Mouse (Mus musculus): ENCODE measurements at regions not wholly inside any gene's neighbourhood (a gene's known extent, or its start where the extent isn't known, plus 50 kb on each side); places are given as distances from the start of the nearest gene placed in this dataset.

- Histone ChIP-seq H3K4me3 (ENCODE audit: low read depth, low read length) (no peak overlapping the region), H3K4me1 (ENCODE audit: control insufficient read depth, insufficient read depth, low read length) (no peaks in the 10 kb centered on the region), H3K9me3 (ENCODE audit: control insufficient read depth, low read length) (no peaks in the 10 kb centered on the region), H3K27me3 (ENCODE audit: control insufficient read depth, insufficient read depth, low read length) (no peaks in the 10 kb centered on the region), H3K4me2 (no peak overlapping the region), H3K27ac (ENCODE audit: low read depth, low read length) (no peak overlapping the region), H3K36me3 (ENCODE audit: control insufficient read depth, insufficient read depth, low read length) (no peaks in the 10 kb centered on the region), H3K9ac (ENCODE audit: low read length) (no peak overlapping the region)
- 87% methylated on average over 8 of the region's 8 CpGs for WGBS
- no peak for ATAC-seq (ENCODE audit: low FRiP score)
- peak; percentile 64 for DNase-seq (ENCODE audit: low spot score, missing footprints)
These were observed 61.4 kb downstream of the Mrpl23 start for GRCm38 (mm10) chr7:142593729-142594375.

- H3K4me1 ChIP-seq (ENCODE audit: control insufficient read depth, insufficient read depth, low read length), result no peaks in the 10 kb centered on the region
- DNase-seq (ENCODE audit: low spot score, missing footprints), result peak; percentile 47
- H3K4me2 ChIP-seq, result no peak overlapping the region
- H3K9ac ChIP-seq (ENCODE audit: low read length), result no peak overlapping the region
- H3K36me3 ChIP-seq (ENCODE audit: control insufficient read depth, insufficient read depth, low read length), result no peaks in the 10 kb centered on the region
- 33% methylated on average over 1 of the region's 1 CpGs for WGBS
- no peaks in the 10 kb centered on the region for H3K27me3 ChIP-seq (ENCODE audit: control insufficient read depth, insufficient read depth, low read length)
- ATAC-seq (ENCODE audit: low FRiP score), result no peak
- no peak overlapping the region for H3K4me3 ChIP-seq (ENCODE audit: low read depth, low read length)
- H3K9me3 ChIP-seq (ENCODE audit: control insufficient read depth, low read length), result no peaks in the 10 kb centered on the region
- H3K27ac ChIP-seq (ENCODE audit: low read depth, low read length), result no peak overlapping the region
These were observed 62.9 kb downstream of the Mrpl23 start for GRCm38 (mm10) chr7:142595412-142595811.

- H3K9ac ChIP-seq (ENCODE audit: low read length), result no peak overlapping the region
- H3K9me3 ChIP-seq (ENCODE audit: control insufficient read depth, low read length), result no peaks in the 10 kb centered on the region
- H3K4me2 ChIP-seq, result no peak overlapping the region
- H3K4me1 ChIP-seq (ENCODE audit: control insufficient read depth, insufficient read depth, low read length), result no peaks in the 10 kb centered on the region
- no peak overlapping the region for H3K4me3 ChIP-seq (ENCODE audit: low read depth, low read length)
- 95% methylated on average over 1 of the region's 1 CpGs for WGBS
- no peak for DNase-seq (ENCODE audit: low spot score, missing footprints)
- no peak overlapping the region for H3K27ac ChIP-seq (ENCODE audit: low read depth, low read length)
- no peaks in the 10 kb centered on the region for H3K27me3 ChIP-seq (ENCODE audit: control insufficient read depth, insufficient read depth, low read length)
- no peak for ATAC-seq (ENCODE audit: low FRiP score)
- H3K36me3 ChIP-seq (ENCODE audit: control insufficient read depth, insufficient read depth, low read length), result no peaks in the 10 kb centered on the region
These were observed 63.7 kb downstream of the Mrpl23 start for GRCm38 (mm10) chr7:142596211-142596610.

GRCm38 (mm10) chr7:142597961-142598360 is 65.5 kb downstream of the Mrpl23 start:
- H3K36me3 ChIP-seq (ENCODE audit: control insufficient read depth, insufficient read depth, low read length), result no peaks in the 10 kb centered on the region
- H3K9me3 ChIP-seq (ENCODE audit: control insufficient read depth, low read length), result no peaks in the 10 kb centered on the region
- H3K4me2 ChIP-seq, result no peak overlapping the region
- no peak overlapping the region for H3K27ac ChIP-seq (ENCODE audit: low read depth, low read length)
- ATAC-seq (ENCODE audit: low FRiP score) (no peak), DNase-seq (ENCODE audit: low spot score, missing footprints) (no peak)
- H3K4me1 ChIP-seq (ENCODE audit: control insufficient read depth, insufficient read depth, low read length), result no peaks in the 10 kb centered on the region
- 81% methylated on average over 7 of the region's 7 CpGs for WGBS
- H3K4me3 ChIP-seq (ENCODE audit: low read depth, low read length), result no peak overlapping the region
- H3K9ac ChIP-seq (ENCODE audit: low read length), result no peak overlapping the region
- H3K27me3 ChIP-seq (ENCODE audit: control insufficient read depth, insufficient read depth, low read length), result no peaks in the 10 kb centered on the region

GRCm38 (mm10) chr7:142599942-142600341 is 66.7 kb downstream of the Igf2 start:
- no peaks in the 10 kb centered on the region for H3K27me3 ChIP-seq (ENCODE audit: control insufficient read depth, insufficient read depth, low read length)
- WGBS, result 83% methylated on average over 15 of the region's 15 CpGs
- no peak overlapping the region for H3K27ac ChIP-seq (ENCODE audit: low read depth, low read length)

GRCm38 (mm10) chr7:142600400-142600799 is 66.2 kb downstream of the Igf2 start:
- Histone ChIP-seq H3K36me3 (ENCODE audit: control insufficient read depth, insufficient read depth, low read length) (no peaks in the 10 kb centered on the region), H3K27ac (ENCODE audit: low read depth, low read length) (no peak overlapping the region), H3K4me1 (ENCODE audit: control insufficient read depth, insufficient read depth, low read length) (no peaks in the 10 kb centered on the region), H3K4me3 (ENCODE audit: low read depth, low read length) (no peak overlapping the region), H3K9me3 (ENCODE audit: control insufficient read depth, low read length) (no peaks in the 10 kb centered on the region), H3K4me2 (no peak overlapping the region), H3K9ac (ENCODE audit: low read length) (no peak overlapping the region), H3K27me3 (ENCODE audit: control insufficient read depth, insufficient read depth, low read length) (no peaks in the 10 kb centered on the region)
- WGBS, result 69% methylated on average over 1 of the region's 1 CpGs
- no peak for ATAC-seq (ENCODE audit: low FRiP score)
- DNase-seq (ENCODE audit: low spot score, missing footprints), result no peak

More at GRCm38 (mm10) chr7:142599942-142600341, 66.7 kb downstream of the Igf2 start:
- Histone ChIP-seq H3K36me3 (ENCODE audit: control insufficient read depth, insufficient read depth, low read length) (no peaks in the 10 kb centered on the region), H3K4me2 (no peak overlapping the region), H3K9me3 (ENCODE audit: control insufficient read depth, low read length) (no peaks in the 10 kb centered on the region), H3K9ac (ENCODE audit: low read length) (no peak overlapping the region), H3K4me1 (ENCODE audit: control insufficient read depth, insufficient read depth, low read length) (no peaks in the 10 kb centered on the region), H3K4me3 (ENCODE audit: low read depth, low read length) (no peak overlapping the region)
- DNase-seq (ENCODE audit: low spot score, missing footprints) (peak; percentile 76), ATAC-seq (ENCODE audit: low FRiP score) (no peak)

Measured in midbrain, embryonic 11.5 days (tissue).